Mouse (Mus musculus): ENCODE data around the gene Kdm5b. TPM values are rescaled to one million over a fixed set of nuclear protein-coding genes. Genes with fewer than 3 reads are reported as not detected.

Gene Kdm5b
- polyA plus RNA-seq (2021; fragmentation: Nextera tagmentation), result 11.5 and 11.6 TPM in 2 replicates
- long read RNA-seq, experiment 1, full-length matches to known transcripts, result 33 of 70 reads
- long read RNA-seq, experiment 1, partial matches to known transcripts, result 26 of 70 reads
- long read RNA-seq, experiment 1, other reads (novel, unspliced or antisense), result 11 of 70 reads
- long read RNA-seq, experiment 2, full-length matches to known transcripts, result 2 of 45 reads
- long read RNA-seq, experiment 2, partial matches to known transcripts, result 25 of 45 reads
- long read RNA-seq, experiment 2, other reads (novel, unspliced or antisense), result 18 of 45 reads

GRCm38 (mm10) chr1:134559976-134560375 lies at the start of gene Kdm5b:
Gene Kdm5b, plus strand, starts transcription at chr1:134560171.

GRCm38 (mm10) chr1:134549632-134550132 lies 10.3 kb upstream of the Kdm5b start, which contains the start of gene Mgat4e:
Gene Mgat4e, minus strand, starts transcription at chr1:134549682.

GRCm38 (mm10) chr1:134646261-134646962 lies 86.4 kb downstream of the Kdm5b start, which contains the start of gene Syt2:
Gene Syt2, plus strand, starts transcription at chr1:134646677.

Other genes starting within 250 kb of the Kdm5b start
- gene Ppfia4, start 227.2 kb upstream of the Kdm5b start, polyA plus RNA-seq (2021; fragmentation: Nextera tagmentation), result 12.0 and 12.5 TPM in 2 replicates
- gene Tmem183a, start 198.2 kb upstream of the Kdm5b start, polyA plus RNA-seq (2021; fragmentation: Nextera tagmentation), result 41.3 and 59.9 TPM in 2 replicates
- gene 4933406M09Rik, start 174.2 kb upstream of the Kdm5b start, polyA plus RNA-seq (2021; fragmentation: Nextera tagmentation), result not detected in 2 replicates
- gene Cyb5r1, start 154.6 kb upstream of the Kdm5b start, polyA plus RNA-seq (2021; fragmentation: Nextera tagmentation), result 27.7 and 34.2 TPM in 2 replicates
- gene Adipor1, start 144.8 kb upstream of the Kdm5b start, polyA plus RNA-seq (2021; fragmentation: Nextera tagmentation), result 80.0 and 101 TPM in 2 replicates
- 14.5 and 18.0 TPM in 2 replicates for gene Klhl12, start 104.6 kb upstream of the Kdm5b start, polyA plus RNA-seq (2021; fragmentation: Nextera tagmentation)
- gene Rabif, start 65.5 kb upstream of the Kdm5b start, polyA plus RNA-seq (2021; fragmentation: Nextera tagmentation), result 30.1 and 35.8 TPM in 2 replicates
- gene Mgat4e, start 10.5 kb upstream of the Kdm5b start, polyA plus RNA-seq (2021; fragmentation: Nextera tagmentation), result not detected in 2 replicates
- gene Syt2, start 86.5 kb downstream of the Kdm5b start, polyA plus RNA-seq (2021; fragmentation: Nextera tagmentation), result 16.2 and 27.2 TPM in 2 replicates